Mouse (Mus musculus) brown adipose tissue, adult 24 weeks (tissue): Measurements from ENCODE around the gene Sgsm1. TPM values are rescaled to one million over a fixed set of nuclear protein-coding genes. Genes with fewer than 3 reads are reported as not detected.

ENCODE experiments used
- H3K27ac ChIP-seq: fragments of 200-500 bp; replicated peaks from 2 replicates; pipeline ENCODE4 v1.5.1; 2012; ENCODE audit warnings: low read depth, mild to moderate bottlenecking, low read length
- H3K4me1 ChIP-seq: fragments of 200-500 bp; 2 replicates; pipeline ENCODE4 v1.6.1; 2012; ENCODE audit warnings: low read length, mixed read lengths; ENCODE audit not compliant: control insufficient read depth, insufficient read depth, insufficient read length
- H3K4me3 ChIP-seq: fragments of 200-500 bp; 2 replicates; pipeline ENCODE4 v1.5.1; 2012; ENCODE audit warnings: low read depth, mild to moderate bottlenecking, low read length, moderate library complexity; ENCODE audit not compliant: insufficient read depth
- polyA plus RNA-seq: library from polyadenylated mRNA; stranded (reverse); fragments of >200 nt; gene quantifications from 2 replicates; pipeline ENCODE4 v1.2.4, GENCODE M21; 2012; ENCODE audit not compliant: missing spikeins, insufficient read depth, insufficient read length

Sgsm1 gene
- polyA plus RNA-seq, 1 experiment: 0.59 TPM

DNA sequence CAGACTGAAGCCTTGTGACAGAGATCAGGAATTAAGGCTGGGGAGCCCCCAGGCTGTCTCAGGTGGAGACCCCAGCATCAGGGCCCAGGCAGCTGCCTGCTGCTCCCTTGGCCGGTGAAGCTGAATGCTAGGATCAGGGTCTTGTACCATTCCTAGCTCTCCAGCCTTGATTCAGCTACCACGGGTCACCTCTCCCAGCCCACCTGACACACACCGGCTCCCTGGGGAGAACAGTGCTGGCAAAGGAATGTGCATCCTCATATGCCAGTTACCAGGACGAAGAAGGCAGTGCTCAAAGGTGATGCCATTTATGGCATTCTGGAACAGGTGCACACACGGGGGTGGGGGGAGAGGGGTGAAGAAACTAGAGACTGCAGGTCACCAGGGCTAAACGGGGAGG is 11.8 kb downstream of the Sgsm1 start:
- no peaks in the 10 kb centered on the region for H3K4me1 ChIP-seq
- no peak overlapping the region for H3K27ac ChIP-seq
- H3K4me3 ChIP-seq: no peak overlapping the region

DNA sequence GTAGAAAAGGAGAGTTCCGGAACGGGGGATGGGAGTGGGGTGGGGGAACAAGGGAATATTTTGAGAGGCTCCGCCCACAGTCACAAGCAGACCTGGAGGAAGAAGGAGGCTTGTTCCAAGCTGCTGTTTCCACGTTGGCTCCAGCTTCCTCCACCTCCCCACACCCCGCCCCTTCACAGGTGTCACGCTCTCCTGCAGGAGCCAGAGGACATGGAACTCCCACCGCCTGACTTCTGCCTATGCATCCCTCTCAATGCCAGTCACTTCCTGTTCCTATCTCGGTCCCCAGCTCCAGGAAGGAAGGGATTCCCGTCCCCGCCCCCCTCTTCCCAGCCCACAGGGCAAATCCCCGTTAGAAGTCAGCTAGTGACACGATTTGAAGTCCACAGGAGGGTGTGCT is 12.5 kb downstream of the Sgsm1 start:
- H3K4me3 ChIP-seq: no peak overlapping the region
- no peaks in the 10 kb centered on the region for H3K4me1 ChIP-seq
- H3K27ac ChIP-seq: no peak overlapping the region

DNA sequence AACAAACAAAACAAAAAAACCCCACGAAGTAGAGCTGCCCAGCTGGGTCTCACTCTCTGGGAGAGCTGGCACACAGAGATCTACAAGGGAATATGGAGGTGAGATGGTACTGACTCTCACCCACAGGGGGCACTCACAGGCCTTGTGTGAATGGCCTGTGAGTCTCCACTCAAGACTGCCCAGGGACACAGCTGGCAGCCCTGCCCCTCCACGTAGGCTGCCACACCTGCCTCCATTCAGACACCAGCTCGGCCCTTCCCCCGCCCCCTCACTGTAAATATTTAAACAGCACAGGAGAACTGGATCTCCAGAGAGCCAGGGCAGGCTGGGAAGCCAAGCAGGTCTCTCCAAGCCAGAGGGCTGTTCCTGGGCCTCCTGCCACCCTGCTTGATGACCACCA is 14.8 kb downstream of the Sgsm1 start:
- no peaks in the 10 kb centered on the region for H3K4me1 ChIP-seq
- no peak overlapping the region for H3K4me3 ChIP-seq
- no peak overlapping the region for H3K27ac ChIP-seq

DNA sequence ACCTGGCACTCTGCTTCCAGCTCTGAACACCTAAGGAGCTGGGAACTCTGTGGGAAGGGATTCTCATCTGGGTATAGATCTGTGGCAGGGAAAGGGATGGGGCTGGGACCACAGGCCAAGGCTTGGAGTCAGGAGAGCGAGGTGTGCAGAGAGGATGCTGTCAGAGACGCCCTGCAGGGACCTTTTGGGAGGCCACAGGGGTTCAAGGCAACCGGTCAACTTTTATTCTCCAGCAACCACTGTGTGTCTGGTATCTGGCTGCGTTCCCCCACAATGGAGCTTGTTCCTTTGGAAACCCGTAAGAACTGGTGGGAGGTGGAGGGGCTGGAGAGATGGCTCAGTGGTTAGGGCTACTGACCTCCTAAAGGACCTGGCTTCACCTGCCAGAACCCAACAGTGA is 16.0 kb downstream of the Sgsm1 start:
- H3K4me3 ChIP-seq: no peak overlapping the region

DNA sequence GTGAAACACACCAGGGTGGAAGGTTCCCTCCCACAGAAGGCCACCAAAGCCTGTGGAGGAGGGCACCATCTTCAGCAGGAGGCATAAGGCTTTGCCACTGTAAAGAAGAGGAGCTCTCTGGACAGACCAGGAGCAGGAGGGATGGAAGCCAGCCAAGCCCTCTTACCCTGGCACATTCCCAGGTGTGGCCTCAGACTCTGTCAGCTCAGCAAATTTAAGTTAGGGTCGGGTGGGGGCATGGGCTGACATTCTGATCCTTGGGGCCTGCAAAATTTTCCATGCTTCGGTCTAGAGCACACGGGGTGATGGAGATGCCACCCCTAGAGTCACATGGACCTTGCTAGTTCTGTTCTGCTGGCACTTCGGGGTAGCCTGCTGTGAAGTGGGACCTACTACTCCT is 17.1 kb downstream of the Sgsm1 start:
- H3K4me3 ChIP-seq: no peak overlapping the region
- H3K27ac ChIP-seq: no peak overlapping the region
- no peaks in the 10 kb centered on the region for H3K4me1 ChIP-seq

More for the DNA sequence above, 16.0 kb downstream of the Sgsm1 start:
- Histone ChIP-seq H3K4me1 (no peaks in the 10 kb centered on the region), H3K27ac (no peak overlapping the region)

DNA sequence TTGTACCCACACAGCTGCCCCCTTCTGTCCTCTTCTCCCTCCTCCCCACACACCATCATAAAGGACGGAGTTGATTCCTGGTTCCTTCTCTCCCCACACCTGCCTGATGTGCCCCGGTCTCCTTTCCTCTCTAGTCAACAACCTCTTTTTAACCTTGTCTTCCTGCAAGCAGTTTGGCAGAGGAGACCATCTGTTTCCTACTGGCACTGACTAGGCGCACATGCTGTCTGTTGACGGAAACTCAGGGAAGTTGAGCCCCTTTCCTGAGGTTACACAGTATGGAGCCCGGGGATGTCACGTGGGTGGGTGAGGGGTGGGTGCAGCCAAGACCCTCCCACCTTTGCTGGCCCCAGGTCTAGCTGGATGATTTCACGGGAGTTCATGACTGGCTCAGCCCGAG is 17.8 kb downstream of the Sgsm1 start:
- Histone ChIP-seq H3K27ac (no peak overlapping the region), H3K4me3 (no peak overlapping the region), H3K4me1 (no peaks in the 10 kb centered on the region)

DNA sequence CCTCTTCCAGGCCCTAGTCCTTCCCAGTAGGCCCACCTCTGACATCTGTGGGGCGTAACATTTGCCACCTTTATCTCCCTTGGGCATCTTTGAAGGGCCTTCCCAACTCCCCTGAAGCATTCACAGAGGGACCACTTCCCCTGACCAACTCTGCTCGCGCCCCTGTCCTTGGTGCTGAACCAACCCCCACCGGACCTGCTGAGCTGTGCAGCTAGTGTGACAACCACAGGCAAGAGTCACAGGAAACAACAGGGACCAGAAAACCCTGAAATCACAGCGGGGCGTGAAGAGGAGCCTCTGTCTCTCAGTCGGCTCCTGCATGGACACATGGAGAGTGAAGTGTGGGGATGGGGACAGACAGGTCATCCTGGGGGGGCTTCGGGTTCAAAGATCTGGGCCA is 18.4 kb downstream of the Sgsm1 start:
- Histone ChIP-seq H3K4me1 (no peaks in the 10 kb centered on the region), H3K4me3 (no peak overlapping the region), H3K27ac (no peak overlapping the region)

DNA sequence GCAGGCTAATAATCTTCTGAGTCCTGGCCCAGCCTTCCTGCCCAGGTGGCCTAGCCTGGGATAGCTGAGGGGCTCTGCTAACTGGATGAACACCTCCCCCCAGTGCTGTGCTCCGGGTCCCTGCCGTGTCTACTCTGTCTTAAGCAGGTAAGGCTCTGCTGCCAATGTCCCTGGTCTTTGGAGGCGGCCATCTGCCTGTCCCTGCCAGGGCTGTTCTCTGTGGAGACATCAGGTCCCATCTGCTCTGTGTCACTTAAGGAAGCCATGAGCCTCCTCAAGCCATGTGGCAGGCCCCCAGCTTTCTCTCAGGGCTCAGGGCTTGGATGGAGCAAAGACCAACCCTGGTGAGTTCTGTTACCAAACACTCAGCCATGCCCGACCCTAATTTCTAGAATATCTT is 19.5 kb downstream of the Sgsm1 start:
- Histone ChIP-seq H3K4me1 (no peaks in the 10 kb centered on the region), H3K27ac (no peak overlapping the region), H3K4me3 (no peak overlapping the region)

DNA sequence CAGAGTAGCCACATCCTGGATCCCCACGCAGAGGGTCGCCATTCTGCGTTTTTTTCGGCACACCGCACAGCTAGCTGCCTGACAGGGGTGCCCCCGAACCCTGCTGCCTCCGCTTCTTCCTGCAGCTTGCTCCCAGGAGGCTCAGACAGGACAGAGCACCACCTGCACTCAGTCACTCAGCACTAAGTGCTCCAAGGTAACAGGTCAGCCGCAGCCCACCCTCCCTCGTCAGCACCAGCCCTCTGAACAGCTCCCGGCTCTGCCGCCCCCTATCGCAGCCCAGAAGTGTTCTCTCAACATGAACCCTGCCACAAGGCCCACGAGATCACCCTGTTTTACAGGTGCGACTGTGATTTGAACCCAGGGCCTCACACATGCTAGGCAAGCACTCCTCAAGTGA is 20.4 kb downstream of the Sgsm1 start:
- no peak overlapping the region for H3K27ac ChIP-seq
- no peak overlapping the region for H3K4me3 ChIP-seq
- no peaks in the 10 kb centered on the region for H3K4me1 ChIP-seq

DNA sequence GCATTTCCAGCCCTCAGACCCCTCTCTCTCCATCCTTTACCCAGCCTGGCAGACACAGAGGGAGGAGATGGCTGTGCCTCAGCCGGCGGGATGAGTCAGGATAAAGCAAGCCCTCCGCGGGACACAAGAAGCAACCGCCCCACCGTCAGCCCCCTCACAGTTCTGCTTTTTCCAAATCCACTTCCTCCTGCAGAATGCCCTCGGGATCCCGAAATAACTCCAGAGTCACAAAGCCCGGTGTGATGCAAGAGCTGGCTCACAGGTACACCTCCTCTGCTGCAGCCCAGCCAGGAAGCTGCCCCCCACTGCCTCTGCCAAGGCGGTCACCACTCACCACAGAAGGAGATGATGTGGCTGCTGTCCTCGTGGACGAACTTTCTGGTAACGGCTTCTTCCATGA is 22.1 kb downstream of the Sgsm1 start:
- Histone ChIP-seq H3K4me3 (no peak overlapping the region), H3K4me1 (no peaks in the 10 kb centered on the region), H3K27ac (no peak overlapping the region)

DNA sequence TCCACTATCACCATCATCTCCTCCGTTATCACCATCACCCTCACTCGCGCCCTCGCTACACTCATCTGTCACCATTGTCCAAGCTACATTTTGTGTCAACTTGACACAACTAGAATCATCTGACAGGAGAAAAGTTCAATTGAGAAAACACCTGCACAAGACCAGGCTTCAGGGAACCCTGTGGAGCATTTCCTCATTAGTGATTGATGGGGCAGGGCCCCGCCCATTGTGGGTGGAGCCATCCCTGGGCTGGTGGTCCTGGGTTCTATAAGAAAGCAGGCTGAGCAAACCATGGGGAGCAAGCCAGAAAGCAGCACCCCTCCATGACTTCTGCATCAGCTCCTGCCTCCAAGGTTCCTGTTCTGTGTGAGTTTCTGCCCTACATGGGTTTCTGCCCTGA is 22.8 kb downstream of the Sgsm1 start:
- no peaks in the 10 kb centered on the region for H3K4me1 ChIP-seq
- no peak overlapping the region for H3K4me3 ChIP-seq
- no peak overlapping the region for H3K27ac ChIP-seq

DNA sequence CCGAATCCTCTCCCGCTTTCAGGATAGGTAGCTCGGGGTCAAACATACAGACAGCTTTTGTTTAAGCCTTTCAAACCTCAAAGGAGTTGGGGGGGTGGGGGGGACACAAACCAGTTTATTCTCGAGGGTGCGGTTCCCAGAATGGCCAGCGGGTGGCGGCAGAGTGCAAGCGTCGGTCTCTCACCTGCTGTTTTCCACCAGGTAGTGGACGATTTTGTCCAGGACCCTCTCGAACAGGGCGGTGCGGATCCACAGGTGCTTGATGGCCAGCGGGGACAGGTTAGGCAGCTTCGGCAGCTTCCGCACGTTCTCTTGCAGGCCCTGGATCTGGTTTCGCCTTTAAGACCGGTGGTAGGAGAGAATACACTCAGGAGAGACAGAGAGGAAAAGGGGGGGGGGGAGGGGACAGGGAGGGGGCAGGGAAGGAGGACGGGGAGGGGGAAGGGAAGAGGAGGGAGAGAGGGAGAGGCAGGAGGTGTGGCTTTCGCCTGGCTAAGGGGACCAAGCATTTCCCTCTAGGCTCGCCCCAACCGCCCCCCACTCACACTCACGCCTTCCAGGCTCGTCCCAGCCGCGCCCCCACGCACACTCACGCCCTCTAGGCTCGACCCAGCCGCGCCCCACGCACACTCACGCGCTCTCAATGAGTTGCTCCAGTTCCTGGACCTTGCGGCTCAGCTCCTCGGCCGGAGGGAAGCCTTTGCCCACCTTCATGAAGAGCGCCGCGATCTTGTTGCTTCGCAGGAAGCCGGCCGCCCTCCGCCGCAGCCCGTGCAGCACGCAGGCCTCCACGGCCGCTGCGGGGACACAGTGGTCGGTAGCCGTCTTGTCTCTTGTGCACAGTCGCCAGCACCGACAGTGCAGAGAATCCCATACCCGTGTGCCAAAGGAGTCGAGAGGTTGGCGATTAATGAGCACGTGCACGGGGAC is 23.7 kb downstream of the Sgsm1 start:
- Histone ChIP-seq H3K27ac (no peak overlapping the region), H3K4me3 (no peak overlapping the region), H3K4me1 (no peaks in the 10 kb centered on the region)

DNA sequence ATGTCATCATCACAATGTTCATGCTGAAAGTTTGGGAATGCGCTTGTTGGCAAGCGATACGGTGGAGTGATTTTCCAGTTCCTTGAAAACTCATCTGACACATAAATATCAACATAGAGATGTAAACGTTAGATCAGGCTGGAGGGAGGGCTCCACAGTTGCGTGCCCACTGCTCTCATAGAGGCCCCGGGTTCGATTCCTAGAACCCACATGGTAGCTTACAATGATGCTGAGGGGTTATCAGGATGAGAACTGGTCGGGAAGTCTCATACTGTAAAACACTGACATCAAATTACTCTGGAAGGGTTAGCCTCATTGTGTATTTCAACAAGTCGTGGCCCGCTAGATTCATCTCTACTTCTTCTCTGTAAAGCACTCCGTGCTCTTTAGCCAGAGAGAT is 24.5 kb downstream of the Sgsm1 start:
- Histone ChIP-seq H3K27ac (no peak overlapping the region), H3K4me3 (no peak overlapping the region), H3K4me1 (no peaks in the 10 kb centered on the region)

DNA sequence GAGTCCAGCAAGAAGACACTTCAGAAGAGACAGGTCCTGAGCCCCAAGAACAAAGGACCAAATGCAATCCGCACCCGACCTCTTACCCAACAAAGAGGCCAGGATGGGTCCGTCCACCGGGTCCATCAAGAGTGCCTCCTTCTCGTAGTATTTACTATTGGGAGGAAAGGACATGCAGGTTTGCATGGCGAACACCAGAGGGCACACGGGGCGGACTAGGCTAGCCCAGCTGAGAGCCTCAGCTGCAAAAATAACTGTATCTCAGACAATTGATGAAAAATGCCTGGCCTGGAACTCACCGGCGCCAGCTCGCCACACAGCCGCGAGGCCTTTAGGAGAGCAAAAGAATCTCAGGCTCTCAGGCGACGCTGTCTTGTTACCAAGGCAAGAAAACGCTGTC is 25.0 kb downstream of the Sgsm1 start:
- Histone ChIP-seq H3K27ac (no peak overlapping the region), H3K4me3 (no peak overlapping the region), H3K4me1 (no peaks in the 10 kb centered on the region)

DNA sequence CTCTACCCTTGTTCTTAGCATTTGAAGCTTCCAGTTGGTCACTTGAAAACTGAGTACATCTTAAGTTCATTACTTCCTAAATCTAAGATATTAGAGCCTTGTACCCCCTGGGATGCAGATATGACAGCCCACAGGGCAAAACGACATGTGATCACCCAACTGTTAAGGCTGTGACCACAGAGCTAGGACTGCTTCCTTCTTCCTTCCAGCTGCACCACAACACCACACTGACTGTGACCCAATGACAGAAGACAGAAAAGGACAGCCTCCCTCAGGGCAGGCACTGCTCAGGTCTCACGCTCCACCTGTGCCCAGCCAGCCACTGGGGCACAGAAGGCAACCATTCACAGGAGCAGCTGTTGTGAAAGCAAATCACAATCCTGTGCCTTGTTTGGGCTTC is 26.9 kb downstream of the Sgsm1 start:
- no peak overlapping the region for H3K27ac ChIP-seq
- H3K4me1 ChIP-seq: no peaks in the 10 kb centered on the region
- H3K4me3 ChIP-seq: no peak overlapping the region

DNA sequence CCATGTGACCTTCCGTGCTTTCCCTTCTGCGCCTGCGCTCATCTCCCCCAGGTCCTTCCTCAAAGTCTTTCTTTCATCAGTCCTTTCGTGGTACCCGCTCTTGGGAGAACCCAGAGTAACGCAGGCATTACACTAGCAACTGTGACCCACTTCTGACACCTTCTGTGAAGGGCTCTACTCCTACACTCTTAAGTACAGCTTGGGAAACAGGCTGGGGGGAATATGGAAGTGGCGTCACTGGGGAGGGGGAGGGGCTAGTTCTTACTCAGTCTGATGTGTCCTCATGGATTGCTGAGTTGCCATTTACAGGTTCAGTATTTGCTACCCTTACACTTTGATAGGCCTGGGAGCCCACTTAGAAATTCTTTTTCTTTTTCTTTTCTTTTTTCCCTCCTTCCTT is 29.0 kb downstream of the Sgsm1 start:
- no peak overlapping the region for H3K27ac ChIP-seq
- no peak overlapping the region for H3K4me3 ChIP-seq
- no peaks in the 10 kb centered on the region for H3K4me1 ChIP-seq
